ENCODE assay signal across 12 mouse cellular contexts in the genomic region with DNA sequence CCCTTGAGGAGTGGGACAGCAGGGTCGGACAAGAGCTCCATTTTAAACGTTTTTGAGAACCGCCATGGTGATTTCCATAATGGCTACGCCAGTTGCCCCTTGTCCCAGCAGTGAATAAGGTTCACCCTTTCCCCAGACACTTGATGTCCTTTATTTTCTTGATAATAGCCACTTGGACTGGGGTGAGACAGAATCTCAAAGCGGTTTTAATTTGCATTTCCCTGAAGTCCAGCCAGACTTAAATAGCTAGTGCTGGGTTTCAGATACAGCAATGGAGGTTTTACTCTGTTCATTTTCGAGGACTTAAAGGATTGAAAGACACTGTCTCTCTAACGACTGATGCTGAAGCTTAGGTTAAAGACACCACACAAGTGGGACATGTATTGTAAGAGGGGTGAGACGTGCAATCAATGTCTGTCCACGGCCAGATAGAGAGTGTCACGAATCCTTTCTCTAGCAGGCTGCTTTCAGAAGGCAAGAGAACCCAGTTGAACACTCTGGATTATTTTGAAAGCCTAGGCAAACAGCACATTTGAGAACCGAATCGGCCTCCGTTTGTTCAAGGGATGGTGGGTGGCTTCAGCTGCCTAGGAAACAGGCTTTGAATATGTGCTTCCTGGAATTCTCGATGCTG.
DNase-seq lines count a peak whose midpoint lies in the region; ATAC-seq and TF ChIP-seq lines count a peak whose summit lies in the region.
"Had no signal": no experiment of that assay in that cellular context is flagged by ENCODE, and none has a peak within 500 bp of the region (broad histone marks: within the 10 kb centered on the region; RNA-seq: fewer than 3 reads in every experiment).

No protein-coding gene starts in this region.

- H3K4me1 ChIP-seq in midbrain, embryonic 14.5 days (ENCODE audit: control insufficient read depth, insufficient read depth, low read length) = 0 out of 2 replicates have a peak, but pooled peaks cover 3% of the 10 kb centered on the region
- no peaks in the 10 kb centered on the region for H3K4me1 ChIP-seq in stomach, postnatal 0 days (replicated peaks; ENCODE audit: control insufficient read depth, insufficient read depth)

- peak overlapping the region; percentile 95 for H3K27ac ChIP-seq in layer of hippocampus, adult 2 months
- 0 out of 2 replicates have a peak overlapping the region, but pooled peaks have one; percentile 1 for H3K27ac ChIP-seq in midbrain, embryonic 14.5 days (replicated peaks; ENCODE audit: low read depth, low read length)
- no peak overlapping the region for H3K27ac ChIP-seq in stomach, postnatal 0 days (replicated peaks)

- H3K4me2 ChIP-seq in midbrain, embryonic 14.5 days (ENCODE audit: low read length) = 0 out of 2 replicates have a peak overlapping the region, but pooled peaks have one; percentile 1
- H3K4me2 ChIP-seq in stomach, postnatal 0 days (replicated peaks; ENCODE audit: low read depth) = no peak overlapping the region
- H3K4me2 ChIP-seq: lung, embryonic 14.5 days had no signal

- no peak for TF ChIP-seq CTCF in layer of hippocampus, adult 2 months (conservative IDR thresholded peaks at IDR 0.05)
- TF ChIP-seq CTCF in stomach, postnatal 0 days (IDR thresholded peaks at IDR 0.05; ENCODE audit: low read depth) = no peak

- H3K27me3 ChIP-seq in midbrain, embryonic 14.5 days (ENCODE audit: control insufficient read depth, insufficient read depth, low read length) = no peaks in the 10 kb centered on the region
- H3K27me3 ChIP-seq in stomach, postnatal 0 days (ENCODE audit: control insufficient read depth, insufficient read depth, low read length) = no peaks in the 10 kb centered on the region

- WGBS in midbrain, embryonic 14.5 days = 15% methylated on average over 14 of the region's 14 CpGs
- WGBS in stomach, postnatal 0 days = 69% methylated on average over 14 of the region's 14 CpGs

- DNase-seq in layer of hippocampus, adult 11-12 months (ENCODE audit: low spot score) = peak; percentile 65
- no peak for DNase-seq in layer of hippocampus, postnatal 25 days (ENCODE audit: extremely low spot score in 1 of 2, low spot score in 1 of 2)
- DNase-seq in layer of hippocampus, adult 2 months (ENCODE audit: low spot score in 2 of 2) = peak; percentile 57 to 79
- DNase-seq in midbrain, embryonic 14.5 days = peak; percentile 60
- DNase-seq in stomach, postnatal 0 days (ENCODE audit: low spot score) = no peak
- DNase-seq in lung, postnatal 14 days = no peak
- DNase-seq in heart, adult 11 months = no peak
- DNase-seq in heart, adult 9 months (ENCODE audit: low spot score in 2 of 2) = no peak
- DNase-seq: cerebellum, postnatal 10 days; kidney, adult 9 months; lung, embryonic 14.5 days; thymus, postnatal 4 days had no signal

- no peak for TF ChIP-seq EP300 in stomach, postnatal 0 days (optimal IDR thresholded peaks at IDR 0.05)

- H3K9ac ChIP-seq in midbrain, embryonic 14.5 days (replicated peaks; ENCODE audit: low read length) = no peak overlapping the region
- no peak overlapping the region for H3K9ac ChIP-seq in stomach, postnatal 0 days (ENCODE audit: low read length)
- H3K9ac ChIP-seq: lung, embryonic 14.5 days had no signal

- peak; percentile 49; the same call in 1 of the 2 replicates for ATAC-seq in midbrain, embryonic 14.5 days (ENCODE audit: low FRiP score, low TSS enrichment)
- ATAC-seq in stomach, postnatal 0 days (ENCODE audit: low FRiP score, low TSS enrichment) = no peak

- no peaks in the 10 kb centered on the region for H3K36me3 ChIP-seq in midbrain, embryonic 14.5 days (ENCODE audit: control insufficient read depth, insufficient read depth, low read length)
- H3K36me3 ChIP-seq in stomach, postnatal 0 days (ENCODE audit: control insufficient read depth, insufficient read depth, low read length) = no peaks in the 10 kb centered on the region

- H3K4me3 ChIP-seq in layer of hippocampus, adult 2 months = no peak overlapping the region
- H3K4me3 ChIP-seq in midbrain, embryonic 14.5 days (replicated peaks; ENCODE audit: low read depth, low read length) = no peak overlapping the region
- no peak overlapping the region for H3K4me3 ChIP-seq in stomach, postnatal 0 days (ENCODE audit: low read depth, low read length)

- H3K9me3 ChIP-seq in midbrain, embryonic 14.5 days (ENCODE audit: control insufficient read depth, low read length) = no peaks in the 10 kb centered on the region
- H3K9me3 ChIP-seq in stomach, postnatal 0 days (ENCODE audit: control insufficient read depth, low read length) = no peaks in the 10 kb centered on the region

Comparison
In these comparisons a context has a peak if more than half of its experiments do, and no peak if none do; other contexts are left out.
1. DNase-seq: peak in layer of hippocampus, adult 11-12 months (single experiment), layer of hippocampus, adult 2 months (2 of 2) and midbrain, embryonic 14.5 days (single experiment); none in layer of hippocampus, postnatal 25 days (0 of 2), stomach, postnatal 0 days (single experiment), lung, postnatal 14 days (single experiment), heart, adult 11 months (single experiment) and heart, adult 9 months (0 of 2).